Mouse (Mus musculus): Measurements from ENCODE around the gene Sh3bp1.

- TF ChIP-seq GATA1 (IDR thresholded peaks at IDR 0.05; ENCODE audit: borderline replicate concordance, low read length) (no peak), FLI1 (IDR thresholded peaks at IDR 0.05; ENCODE audit: low read length) (no peak)
Observed at GRCm38 (mm10) chr15:78946232-78946631, 46.7 kb downstream of the Sh3bp1 start.
